14 mouse cellular contexts compared by ENCODE assay signal in genomic region chr3:136862051-136862837, GRCm38 (mm10).
DNase-seq lines count a peak whose midpoint lies in the region; ATAC-seq lines count a peak whose summit lies in the region.
"Had no signal": no experiment of that assay in that cellular context is flagged by ENCODE, and none has a peak within 500 bp of the region (broad histone marks: within the 10 kb centered on the region; RNA-seq: fewer than 3 reads in every experiment).

No protein-coding gene starts in this region.

- H3K36me3 ChIP-seq in kidney, embryonic 16.5 days (ENCODE audit: insufficient read depth, low read length): no peaks in the 10 kb centered on the region
- H3K36me3 ChIP-seq in midbrain, embryonic 16.5 days (ENCODE audit: control insufficient read depth, insufficient read depth, low read length): no peaks in the 10 kb centered on the region
- no peaks in the 10 kb centered on the region for H3K36me3 ChIP-seq in midbrain, embryonic 11.5 days (ENCODE audit: control insufficient read depth, insufficient read depth, low read length)
- no peaks in the 10 kb centered on the region for H3K36me3 ChIP-seq in hindbrain, embryonic 14.5 days (replicated peaks; ENCODE audit: control insufficient read depth, insufficient read depth)
- H3K36me3 ChIP-seq: embryonic facial prominence, embryonic 10.5 days; G1E; hindbrain, embryonic 13.5 days; liver, embryonic 13.5 days had no signal

- no peak overlapping the region for H3K9ac ChIP-seq in kidney, embryonic 16.5 days (replicated peaks; ENCODE audit: low read length)
- H3K9ac ChIP-seq in midbrain, embryonic 16.5 days (ENCODE audit: low read depth, low read length): no peak overlapping the region
- H3K9ac ChIP-seq in midbrain, embryonic 11.5 days (ENCODE audit: low read length): no peak overlapping the region
- no peak overlapping the region for H3K9ac ChIP-seq in hindbrain, embryonic 14.5 days
- H3K9ac ChIP-seq: hindbrain, embryonic 13.5 days; liver, embryonic 13.5 days had no signal

- no peak for ATAC-seq in kidney, embryonic 16.5 days (ENCODE audit: low FRiP score, low TSS enrichment)
- ATAC-seq in midbrain, embryonic 16.5 days: 0 out of 2 replicates have a peak, but pooled peaks have one; percentile 48
- no peak for ATAC-seq in midbrain, embryonic 11.5 days (ENCODE audit: low FRiP score)
- ATAC-seq in hindbrain, embryonic 14.5 days (ENCODE audit: low FRiP score): no peak

- no peak overlapping the region for H3K27ac ChIP-seq in kidney, embryonic 16.5 days (ENCODE audit: low read length)
- no peak overlapping the region for H3K27ac ChIP-seq in midbrain, embryonic 16.5 days (ENCODE audit: low read length)
- no peak overlapping the region for H3K27ac ChIP-seq in midbrain, embryonic 11.5 days (ENCODE audit: low read depth, low read length)
- H3K27ac ChIP-seq in hindbrain, embryonic 14.5 days: no peak overlapping the region
- H3K27ac ChIP-seq: embryonic facial prominence, embryonic 10.5 days; heart, adult 2 months; hindbrain, embryonic 13.5 days; liver, embryonic 13.5 days had no signal

- H3K27me3 ChIP-seq in kidney, embryonic 16.5 days (ENCODE audit: insufficient read depth, low read length): no peaks in the 10 kb centered on the region
- H3K27me3 ChIP-seq in midbrain, embryonic 16.5 days (ENCODE audit: control insufficient read depth, insufficient read depth, low read depth, low read length): no peaks in the 10 kb centered on the region
- no peaks in the 10 kb centered on the region for H3K27me3 ChIP-seq in midbrain, embryonic 11.5 days (ENCODE audit: control insufficient read depth, insufficient read depth, low read length)
- no peaks in the 10 kb centered on the region for H3K27me3 ChIP-seq in hindbrain, embryonic 14.5 days (ENCODE audit: control insufficient read depth, insufficient read depth, low read length)
- H3K27me3 ChIP-seq: hindbrain, embryonic 13.5 days; liver, embryonic 13.5 days had no signal

- 50% methylated on average over 11 of the region's 11 CpGs for WGBS in kidney, embryonic 16.5 days
- 90% methylated on average over 11 of the region's 11 CpGs for WGBS in midbrain, embryonic 16.5 days
- WGBS in midbrain, embryonic 11.5 days: 85% methylated on average over 11 of the region's 11 CpGs
- WGBS in hindbrain, embryonic 14.5 days: 89% methylated on average over 11 of the region's 11 CpGs

- H3K4me1 ChIP-seq in kidney, embryonic 16.5 days (ENCODE audit: insufficient read depth, low read length): no peaks in the 10 kb centered on the region
- H3K4me1 ChIP-seq in midbrain, embryonic 16.5 days (ENCODE audit: control insufficient read depth, insufficient read depth, low read length): no peaks in the 10 kb centered on the region; the same call in 1 of the 2 replicates
- no peaks in the 10 kb centered on the region for H3K4me1 ChIP-seq in midbrain, embryonic 11.5 days (ENCODE audit: control insufficient read depth, insufficient read depth, low read length)
- H3K4me1 ChIP-seq in hindbrain, embryonic 14.5 days (replicated peaks; ENCODE audit: control insufficient read depth, insufficient read depth, low read length): no peaks in the 10 kb centered on the region
- H3K4me1 ChIP-seq: embryonic facial prominence, embryonic 10.5 days; liver, embryonic 13.5 days had no signal

- H3K9me3 ChIP-seq in kidney, embryonic 16.5 days (ENCODE audit: low read length): peaks cover 3% of the 10 kb centered on the region; the same call in 1 of the 2 replicates
- H3K9me3 ChIP-seq in midbrain, embryonic 16.5 days (replicated peaks; ENCODE audit: control insufficient read depth, low read length, poor library complexity, severe bottlenecking): no peaks in the 10 kb centered on the region
- no peaks in the 10 kb centered on the region for H3K9me3 ChIP-seq in midbrain, embryonic 11.5 days (ENCODE audit: control insufficient read depth, low read length)
- no peaks in the 10 kb centered on the region for H3K9me3 ChIP-seq in hindbrain, embryonic 14.5 days (ENCODE audit: control insufficient read depth, low read length)
- H3K9me3 ChIP-seq: embryonic facial prominence, embryonic 10.5 days; G1E; hindbrain, embryonic 13.5 days; liver, embryonic 13.5 days had no signal

- H3K4me2 ChIP-seq in kidney, embryonic 16.5 days (replicated peaks; ENCODE audit: low read depth, low read length): no peak overlapping the region
- H3K4me2 ChIP-seq in midbrain, embryonic 16.5 days (ENCODE audit: low read length): no peak overlapping the region
- H3K4me2 ChIP-seq in midbrain, embryonic 11.5 days: no peak overlapping the region
- no peak overlapping the region for H3K4me2 ChIP-seq in hindbrain, embryonic 14.5 days (replicated peaks)
- H3K4me2 ChIP-seq: hindbrain, embryonic 13.5 days; liver, embryonic 13.5 days had no signal

- peak; percentile 23 for DNase-seq in adrenal gland, postnatal 10 days
- no peak for DNase-seq in adrenal gland, adult 18-20 months (ENCODE audit: low spot score in 2 of 2)
- peak; percentile 4 to 18 for DNase-seq in kidney, adult 8-10 months
- DNase-seq in midbrain, embryonic 11.5 days (ENCODE audit: low spot score, missing footprints): no peak
- no peak for DNase-seq in hindbrain, embryonic 14.5 days (ENCODE audit: low spot score)
- no peak for DNase-seq in left cerebral cortex, adult 18-20 months (ENCODE audit: low spot score in 2 of 2)
- DNase-seq: cerebellum, postnatal 14 days; liver, embryonic 13.5 days had no signal

- H3K4me3 ChIP-seq in kidney, embryonic 16.5 days (ENCODE audit: low read length): no peak overlapping the region
- H3K4me3 ChIP-seq in midbrain, embryonic 16.5 days (ENCODE audit: low read depth, low read length): no peak overlapping the region
- no peak overlapping the region for H3K4me3 ChIP-seq in midbrain, embryonic 11.5 days (ENCODE audit: low read depth, low read length)
- no peak overlapping the region for H3K4me3 ChIP-seq in hindbrain, embryonic 14.5 days (replicated peaks; ENCODE audit: low read length)
- H3K4me3 ChIP-seq: embryonic facial prominence, embryonic 10.5 days; heart, adult 2 months; hindbrain, embryonic 13.5 days; liver, embryonic 13.5 days had no signal

Comparison
In these comparisons a context has a peak if more than half of its experiments do, and no peak if none do; other contexts are left out.
1. DNase-seq: peak in adrenal gland, postnatal 10 days (single experiment) and kidney, adult 8-10 months (2 of 2); none in adrenal gland, adult 18-20 months (0 of 2), midbrain, embryonic 11.5 days (single experiment), hindbrain, embryonic 14.5 days (single experiment) and left cerebral cortex, adult 18-20 months (0 of 2).